Mouse (Mus musculus): ENCODE measurements around the gene Tll2. TPM values are rescaled to one million over a fixed set of nuclear protein-coding genes. Genes with fewer than 3 reads are reported as not detected.

The Tll2 gene
- polyA plus RNA-seq, 1 experiment = not detected

DNA sequence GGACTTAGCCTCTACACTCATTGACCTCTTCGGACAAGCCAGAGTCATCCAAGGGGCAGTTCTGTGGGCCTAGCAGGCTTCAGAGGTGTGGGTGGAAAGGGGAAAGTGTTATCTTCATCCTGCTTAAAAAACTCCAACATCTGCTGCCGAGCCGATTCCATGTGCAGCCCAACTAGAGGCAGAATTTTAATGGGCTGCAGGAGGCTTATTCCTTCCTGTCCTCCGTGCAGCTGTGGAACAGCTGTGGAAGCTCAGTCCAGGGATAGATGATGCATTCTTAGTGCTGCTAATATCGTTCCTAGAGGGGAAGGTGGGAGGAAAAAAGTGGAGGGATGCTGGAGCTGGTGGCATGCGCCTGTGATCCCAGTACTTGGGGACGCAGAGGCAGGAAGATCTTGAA lies 52.0 kb downstream of the Tll2 start:
- Histone ChIP-seq H3ac (ENCODE audit: control insufficient read depth, insufficient read length, low read depth) (no peak overlapping the region), H3K36me3 (ENCODE audit: control insufficient read depth, insufficient read depth) (no peaks in the 10 kb centered on the region), H3K79me3 (ENCODE audit: low read depth) (no peaks in the 10 kb centered on the region), H3K79me2 (ENCODE audit: control insufficient read depth, insufficient read depth) (no peaks in the 10 kb centered on the region), H3K4me3 (ENCODE audit: insufficient read depth, poor library complexity, severe bottlenecking) (no peak overlapping the region), H3K27me3 (ENCODE audit: control insufficient read depth, insufficient read depth, insufficient read length) (peaks cover 37% of the 10 kb centered on the region)
- no peak for TF ChIP-seq FOSL1 (IDR thresholded peaks at IDR 0.05; ENCODE audit: insufficient read depth, low read length, poor library complexity, severe bottlenecking)
- no peak for TF ChIP-seq CEBPB (IDR thresholded peaks at IDR 0.05; ENCODE audit: low read depth)
- TF ChIP-seq MAX (IDR thresholded peaks at IDR 0.05) = no peak
- TF ChIP-seq MYOD1 (IDR thresholded peaks at IDR 0.05; ENCODE audit: control insufficient read depth, insufficient read length, low read depth) = no peak
- no peak for TF ChIP-seq MYOG (IDR thresholded peaks at IDR 0.05; ENCODE audit: control insufficient read depth, extremely low read depth, insufficient read length)
- no peak for TF ChIP-seq USF1 (IDR thresholded peaks at IDR 0.05; ENCODE audit: low read depth)
- no peak for TF ChIP-seq CTCF (IDR thresholded peaks at IDR 0.05; ENCODE audit: control insufficient read depth, insufficient read depth, insufficient read length)

DNA sequence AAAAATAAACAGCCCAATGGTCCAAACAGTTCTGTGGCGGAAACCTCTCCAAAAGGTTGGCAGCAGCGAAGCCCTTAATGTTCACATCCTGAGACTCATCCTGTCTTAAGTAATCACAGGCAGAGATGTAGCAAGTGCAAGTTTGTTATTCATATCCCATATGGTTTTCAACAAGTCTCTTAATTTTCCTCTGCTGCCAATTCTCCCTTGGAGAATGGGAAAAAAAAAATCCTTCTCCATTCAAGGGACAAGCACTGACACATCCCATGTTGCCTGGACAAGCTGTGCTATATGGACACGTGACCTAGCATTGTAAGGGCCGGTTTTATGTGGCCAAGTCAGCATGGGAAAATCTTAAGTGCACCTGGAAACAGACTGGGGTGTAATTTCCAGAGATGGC lies 54.2 kb downstream of the Tll2 start:
- no peak for TF ChIP-seq FOSL1 (IDR thresholded peaks at IDR 0.05; ENCODE audit: insufficient read depth, low read length, poor library complexity, severe bottlenecking)
- no peak for TF ChIP-seq MAX (IDR thresholded peaks at IDR 0.05)
- no peak for TF ChIP-seq MYOD1 (IDR thresholded peaks at IDR 0.05; ENCODE audit: control insufficient read depth, insufficient read length, low read depth)
- no peak for TF ChIP-seq CTCF (IDR thresholded peaks at IDR 0.05; ENCODE audit: control insufficient read depth, insufficient read depth, insufficient read length)
- TF ChIP-seq MYOG (IDR thresholded peaks at IDR 0.05; ENCODE audit: control insufficient read depth, extremely low read depth, insufficient read length) = no peak
- no peak for TF ChIP-seq USF1 (IDR thresholded peaks at IDR 0.05; ENCODE audit: low read depth)

DNA sequence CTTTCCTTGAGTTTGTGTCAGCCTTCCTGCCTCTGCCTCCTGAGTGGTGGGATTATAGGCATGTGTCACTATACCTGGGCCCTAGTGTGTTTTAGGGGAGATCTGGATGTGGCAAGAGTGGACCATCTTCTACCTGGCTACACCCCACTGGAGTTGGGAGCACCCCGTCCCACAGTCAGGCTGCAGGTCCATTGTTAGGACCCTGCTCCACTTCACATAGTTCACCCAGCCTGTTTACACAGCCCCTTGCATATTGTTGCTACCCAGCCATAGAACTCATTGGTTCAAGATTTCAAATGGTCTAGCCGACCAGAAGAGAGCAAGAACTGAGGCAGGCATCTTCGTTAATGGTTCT lies 54.6 kb downstream of the Tll2 start:
- Histone ChIP-seq H3K4me3 (ENCODE audit: insufficient read depth, poor library complexity, severe bottlenecking) (no peak overlapping the region), H3K79me3 (ENCODE audit: low read depth) (no peaks in the 10 kb centered on the region), H3K79me2 (ENCODE audit: control insufficient read depth, insufficient read depth) (no peaks in the 10 kb centered on the region), H3K36me3 (ENCODE audit: control insufficient read depth, insufficient read depth) (no peaks in the 10 kb centered on the region), H3K27me3 (ENCODE audit: control insufficient read depth, insufficient read depth, insufficient read length) (peaks cover 25% of the 10 kb centered on the region), H3ac (ENCODE audit: control insufficient read depth, insufficient read length, low read depth) (no peak overlapping the region)
- TF ChIP-seq CEBPB (IDR thresholded peaks at IDR 0.05; ENCODE audit: low read depth) (no peak), MYOG (IDR thresholded peaks at IDR 0.05; ENCODE audit: control insufficient read depth, extremely low read depth, insufficient read length) (no peak), CTCF (IDR thresholded peaks at IDR 0.05; ENCODE audit: control insufficient read depth, insufficient read depth, insufficient read length) (no peak), MYOD1 (IDR thresholded peaks at IDR 0.05; ENCODE audit: control insufficient read depth, insufficient read length, low read depth) (no peak), FOSL1 (IDR thresholded peaks at IDR 0.05; ENCODE audit: insufficient read depth, low read length, poor library complexity, severe bottlenecking) (no peak), MAX (IDR thresholded peaks at IDR 0.05) (no peak), USF1 (IDR thresholded peaks at IDR 0.05; ENCODE audit: low read depth) (no peak)

More for the DNA sequence above, 54.2 kb downstream of the Tll2 start:
- Histone ChIP-seq H3K27me3 (ENCODE audit: control insufficient read depth, insufficient read depth, insufficient read length) (peaks cover 25% of the 10 kb centered on the region), H3K79me2 (ENCODE audit: control insufficient read depth, insufficient read depth) (no peaks in the 10 kb centered on the region), H3ac (ENCODE audit: control insufficient read depth, insufficient read length, low read depth) (no peak overlapping the region), H3K36me3 (ENCODE audit: control insufficient read depth, insufficient read depth) (no peaks in the 10 kb centered on the region), H3K79me3 (ENCODE audit: low read depth) (no peaks in the 10 kb centered on the region), H3K4me3 (ENCODE audit: insufficient read depth, poor library complexity, severe bottlenecking) (no peak overlapping the region)

DNA sequence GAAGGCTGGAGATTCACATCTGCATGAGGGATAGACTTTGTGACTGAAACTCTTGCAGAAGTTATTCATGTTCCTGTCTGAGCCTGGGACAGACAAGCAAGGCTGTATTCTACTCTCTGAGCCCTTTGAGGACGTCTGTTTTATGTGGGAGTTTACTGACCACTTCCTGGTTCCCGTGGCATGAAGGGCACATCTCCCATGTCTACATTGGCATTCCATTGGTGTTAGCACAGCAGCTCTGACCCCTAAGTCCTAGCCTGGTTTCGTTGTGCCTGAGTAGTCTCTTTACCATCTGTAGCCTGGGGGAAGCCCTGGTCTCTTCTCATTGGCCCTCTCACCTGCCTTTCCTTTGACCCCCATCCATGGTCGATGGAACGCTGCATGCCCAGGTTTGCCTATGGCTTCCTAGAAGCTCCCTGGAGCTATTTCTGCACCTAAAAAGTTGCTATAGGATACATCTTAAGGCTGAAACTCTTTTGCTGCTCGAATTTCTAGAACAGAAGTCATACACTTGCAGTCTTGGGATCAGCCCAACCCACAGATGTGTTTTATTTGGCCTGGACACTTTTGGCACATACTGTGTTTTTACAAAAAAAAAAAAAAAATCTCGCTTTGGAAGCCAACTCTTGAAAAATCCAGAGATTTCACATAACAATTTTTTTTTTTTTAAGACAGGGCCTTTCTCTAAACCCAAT lies 55.2 kb downstream of the Tll2 start:
- H3K79me3 ChIP-seq (ENCODE audit: low read depth) = no peaks in the 10 kb centered on the region
- H3ac ChIP-seq (ENCODE audit: control insufficient read depth, insufficient read length, low read depth) = no peak overlapping the region
- H3K36me3 ChIP-seq (ENCODE audit: control insufficient read depth, insufficient read depth) = no peaks in the 10 kb centered on the region
- H3K4me3 ChIP-seq (ENCODE audit: insufficient read depth, poor library complexity, severe bottlenecking) = no peak overlapping the region
- no peaks in the 10 kb centered on the region for H3K79me2 ChIP-seq (ENCODE audit: control insufficient read depth, insufficient read depth)
- TF ChIP-seq FOSL1 (IDR thresholded peaks at IDR 0.05; ENCODE audit: insufficient read depth, low read length, poor library complexity, severe bottlenecking) (no peak), CEBPB (IDR thresholded peaks at IDR 0.05; ENCODE audit: low read depth) (no peak), MYOG (IDR thresholded peaks at IDR 0.05; ENCODE audit: control insufficient read depth, extremely low read depth, insufficient read length) (no peak)
- peaks cover 23% of the 10 kb centered on the region for H3K27me3 ChIP-seq (ENCODE audit: control insufficient read depth, insufficient read depth, insufficient read length)

DNA sequence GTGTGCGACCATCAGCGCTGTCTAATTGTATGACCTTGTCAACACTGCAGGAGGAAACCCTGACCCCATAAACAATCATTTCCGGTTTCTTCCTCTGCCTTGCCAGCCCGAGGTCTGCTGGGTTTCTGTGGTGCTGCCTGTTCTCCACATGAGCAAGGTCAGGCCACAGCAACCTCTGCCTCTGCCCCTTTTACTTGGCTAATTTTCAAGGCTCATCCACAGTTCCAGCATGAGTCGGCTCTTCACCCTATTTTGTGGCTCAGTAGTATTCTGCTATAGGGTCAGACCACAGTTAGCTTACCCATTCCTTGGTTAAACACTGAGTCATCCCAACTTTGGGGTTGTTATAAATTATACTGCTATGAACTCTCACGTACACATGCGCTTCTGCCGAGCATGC lies 65.7 kb downstream of the Tll2 start:
- Histone ChIP-seq H3K79me2 (ENCODE audit: control insufficient read depth, insufficient read depth) (no peaks in the 10 kb centered on the region), H3K27me3 (ENCODE audit: control insufficient read depth, insufficient read depth, insufficient read length) (no peaks in the 10 kb centered on the region), H3ac (ENCODE audit: control insufficient read depth, insufficient read length, low read depth) (no peak overlapping the region), H3K4me3 (ENCODE audit: insufficient read depth, poor library complexity, severe bottlenecking) (no peak overlapping the region), H3K79me3 (ENCODE audit: low read depth) (no peaks in the 10 kb centered on the region), H3K36me3 (ENCODE audit: control insufficient read depth, insufficient read depth) (no peaks in the 10 kb centered on the region)
- TF ChIP-seq MAX (IDR thresholded peaks at IDR 0.05) = no peak
- no peak for TF ChIP-seq CTCF (IDR thresholded peaks at IDR 0.05; ENCODE audit: control insufficient read depth, insufficient read depth, insufficient read length)
- TF ChIP-seq FOSL1 (IDR thresholded peaks at IDR 0.05; ENCODE audit: insufficient read depth, low read length, poor library complexity, severe bottlenecking) = no peak

DNA sequence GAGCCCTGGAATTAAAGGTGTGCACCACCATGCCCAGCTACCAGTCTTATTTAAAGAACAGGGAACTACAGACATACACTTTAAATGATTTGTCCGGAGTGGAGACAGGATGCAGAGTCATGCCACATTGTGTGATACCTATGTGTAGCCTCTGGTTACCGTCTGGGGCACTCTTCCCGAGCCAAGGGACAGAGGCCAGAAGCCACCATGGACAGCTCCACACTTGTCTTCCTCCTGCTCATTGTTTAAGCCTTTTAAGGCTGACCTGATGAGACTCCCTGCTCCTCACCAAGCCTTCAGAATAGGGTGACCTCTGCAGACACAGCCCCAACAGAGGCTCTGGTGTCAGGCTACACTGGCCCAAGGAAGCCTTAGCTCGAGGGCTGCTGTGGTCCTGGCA lies 67.0 kb downstream of the Tll2 start:
- no peaks in the 10 kb centered on the region for H3K79me3 ChIP-seq (ENCODE audit: low read depth)
- no peaks in the 10 kb centered on the region for H3K36me3 ChIP-seq (ENCODE audit: control insufficient read depth, insufficient read depth)
- H3ac ChIP-seq (ENCODE audit: control insufficient read depth, insufficient read length, low read depth) = no peak overlapping the region
- H3K79me2 ChIP-seq (ENCODE audit: control insufficient read depth, insufficient read depth) = no peaks in the 10 kb centered on the region
- no peak for TF ChIP-seq USF1 (IDR thresholded peaks at IDR 0.05; ENCODE audit: low read depth)
- TF ChIP-seq MYOD1 (IDR thresholded peaks at IDR 0.05; ENCODE audit: control insufficient read depth, insufficient read length, low read depth) = no peak
- no peak for TF ChIP-seq CTCF (IDR thresholded peaks at IDR 0.05; ENCODE audit: control insufficient read depth, insufficient read depth, insufficient read length)
- no peak for TF ChIP-seq CEBPB (IDR thresholded peaks at IDR 0.05; ENCODE audit: low read depth)
- no peak for TF ChIP-seq MYOG (IDR thresholded peaks at IDR 0.05; ENCODE audit: control insufficient read depth, extremely low read depth, insufficient read length)
- TF ChIP-seq MAX (IDR thresholded peaks at IDR 0.05) = no peak
- no peak for TF ChIP-seq FOSL1 (IDR thresholded peaks at IDR 0.05; ENCODE audit: insufficient read depth, low read length, poor library complexity, severe bottlenecking)
- H3K27me3 ChIP-seq (ENCODE audit: control insufficient read depth, insufficient read depth, insufficient read length) = peaks cover 3% of the 10 kb centered on the region
- no peak overlapping the region for H3K4me3 ChIP-seq (ENCODE audit: insufficient read depth, poor library complexity, severe bottlenecking)

All from C2C12 (cell line).